Mouse (Mus musculus) adrenal gland, adult 2 months (tissue): ENCODE measurements at regions not wholly inside any gene's neighbourhood (a gene's known extent, or its start where the extent isn't known, plus 50 kb on each side); places are given as distances from the start of the nearest gene placed in this dataset.
A peak's percentile ranks its signal among the peaks of the same experiment; 100 is the strongest.

ENCODE experiments used
- DNase-seq: peaks from one replicate; pipeline ENCODE4 v3.0.0; 2021

DNA sequence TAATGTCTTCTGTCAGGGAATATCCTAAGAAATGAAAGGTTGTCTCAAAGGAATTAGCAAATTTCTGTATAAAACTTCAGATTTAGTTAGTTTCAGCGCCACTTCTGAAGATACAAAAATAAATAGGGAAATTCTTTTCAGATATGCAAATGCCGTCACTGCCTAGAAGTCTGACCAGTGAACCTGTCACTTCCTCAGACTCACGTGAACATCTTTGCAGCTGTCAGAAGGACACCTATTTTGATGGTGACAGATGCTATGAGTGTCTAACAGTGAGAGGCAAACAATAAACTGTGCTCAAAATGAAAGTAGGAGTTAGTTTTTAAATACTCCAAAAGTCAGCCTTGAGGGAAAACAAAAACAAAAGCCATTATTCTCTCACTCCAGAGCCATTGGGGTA lies 57.5 kb upstream of the Igf1r start:
- DNase-seq, result no peak

DNA sequence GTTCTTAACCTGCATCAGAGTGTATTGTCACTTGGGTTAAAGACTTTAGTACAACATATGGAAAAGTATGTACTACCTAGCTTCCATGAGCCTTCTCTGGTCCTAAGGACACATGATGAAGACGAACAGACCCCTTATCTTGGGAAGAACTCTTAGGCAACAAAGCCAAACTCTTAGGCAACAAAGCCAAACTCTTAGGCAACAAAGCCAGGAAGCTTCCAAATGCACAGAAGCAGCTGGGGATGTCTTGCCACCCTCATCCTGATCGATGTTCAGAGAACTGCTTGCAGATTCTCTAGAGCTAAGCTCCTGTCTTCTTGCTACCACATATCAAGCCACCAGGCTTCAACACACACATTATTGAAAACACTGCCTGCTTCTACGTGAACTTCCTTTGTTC lies 59.7 kb upstream of the Igf1r start:
- DNase-seq, result no peak

DNA sequence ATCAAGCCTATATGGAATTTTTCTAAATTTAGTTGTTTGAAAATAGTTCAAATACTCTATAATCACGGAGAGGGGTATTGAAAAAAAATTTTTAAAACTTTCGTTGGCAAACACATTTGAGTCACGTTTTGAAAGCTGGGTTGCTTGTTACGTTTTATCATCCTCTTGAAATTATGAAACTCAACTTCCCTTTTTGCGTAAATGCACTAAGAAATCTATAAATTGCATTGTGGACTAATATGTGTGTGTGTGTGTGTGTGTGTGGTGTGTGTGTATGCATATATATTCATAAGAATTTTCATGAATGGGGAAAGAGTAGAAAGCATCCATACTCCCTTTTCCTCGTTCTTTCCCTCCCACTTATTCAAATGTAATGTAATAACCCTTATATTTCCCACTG lies 69.6 kb upstream of the Igf1r start:
- DNase-seq, result no peak

DNA sequence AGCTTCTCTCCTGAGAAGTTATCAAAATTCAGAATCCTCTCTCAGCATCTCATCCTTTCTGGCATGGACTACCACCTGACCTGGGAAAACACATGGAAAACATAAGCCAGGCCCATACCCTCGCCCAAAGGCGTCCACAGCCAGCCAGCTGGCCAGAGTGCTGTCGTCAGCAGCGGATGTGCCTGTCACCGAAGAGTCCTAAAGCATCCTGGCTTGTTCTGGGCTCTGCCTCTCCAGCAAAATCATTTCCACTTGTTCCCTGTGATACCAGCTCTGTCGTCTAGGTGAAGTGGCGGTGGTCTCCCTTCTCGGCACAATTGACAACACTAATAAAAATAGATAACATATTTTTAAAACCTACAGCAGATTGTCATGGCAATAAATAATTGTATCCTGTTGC lies 70.0 kb upstream of the Igf1r start:
- no peak for DNase-seq

DNA sequence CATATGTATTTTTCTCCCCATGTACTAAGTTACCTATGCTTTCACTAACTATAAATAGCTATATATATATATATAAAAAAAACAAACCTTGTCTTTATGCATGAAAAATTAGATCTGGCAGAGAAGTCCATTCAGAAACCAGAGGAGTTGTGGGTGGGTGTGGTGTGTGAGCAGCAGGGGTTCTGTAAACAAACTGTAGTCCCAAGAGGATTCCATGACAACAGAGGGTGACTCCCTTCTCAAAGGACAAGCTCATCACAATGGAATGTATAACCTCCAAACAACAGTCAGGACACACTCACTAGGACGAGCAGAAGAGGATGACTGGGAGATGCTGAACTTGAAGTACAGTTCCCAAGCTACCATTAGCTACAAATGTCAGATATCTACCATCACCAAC lies 74.4 kb upstream of the Igf1r start:
- DNase-seq, result no peak

DNA sequence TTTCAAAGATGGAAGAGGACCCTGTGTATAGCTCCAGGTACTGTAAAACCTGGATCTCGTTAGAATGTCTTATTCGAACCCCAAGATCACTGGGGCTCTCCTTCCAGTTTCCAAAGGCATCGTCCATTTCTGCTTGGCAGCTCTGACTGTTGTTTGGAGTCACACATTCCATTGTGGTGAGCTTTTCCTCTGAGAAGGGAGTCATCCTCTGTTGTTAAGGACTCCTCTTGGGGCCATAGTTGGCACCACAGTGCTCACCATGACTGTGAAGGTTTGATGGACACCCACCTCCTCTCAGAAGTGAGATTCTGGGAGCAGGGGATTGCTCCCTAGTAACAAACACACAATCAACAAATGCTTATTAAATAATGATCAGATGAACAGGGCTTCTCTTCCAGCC lies 75.0 kb upstream of the Igf1r start:
- DNase-seq, result no peak

DNA sequence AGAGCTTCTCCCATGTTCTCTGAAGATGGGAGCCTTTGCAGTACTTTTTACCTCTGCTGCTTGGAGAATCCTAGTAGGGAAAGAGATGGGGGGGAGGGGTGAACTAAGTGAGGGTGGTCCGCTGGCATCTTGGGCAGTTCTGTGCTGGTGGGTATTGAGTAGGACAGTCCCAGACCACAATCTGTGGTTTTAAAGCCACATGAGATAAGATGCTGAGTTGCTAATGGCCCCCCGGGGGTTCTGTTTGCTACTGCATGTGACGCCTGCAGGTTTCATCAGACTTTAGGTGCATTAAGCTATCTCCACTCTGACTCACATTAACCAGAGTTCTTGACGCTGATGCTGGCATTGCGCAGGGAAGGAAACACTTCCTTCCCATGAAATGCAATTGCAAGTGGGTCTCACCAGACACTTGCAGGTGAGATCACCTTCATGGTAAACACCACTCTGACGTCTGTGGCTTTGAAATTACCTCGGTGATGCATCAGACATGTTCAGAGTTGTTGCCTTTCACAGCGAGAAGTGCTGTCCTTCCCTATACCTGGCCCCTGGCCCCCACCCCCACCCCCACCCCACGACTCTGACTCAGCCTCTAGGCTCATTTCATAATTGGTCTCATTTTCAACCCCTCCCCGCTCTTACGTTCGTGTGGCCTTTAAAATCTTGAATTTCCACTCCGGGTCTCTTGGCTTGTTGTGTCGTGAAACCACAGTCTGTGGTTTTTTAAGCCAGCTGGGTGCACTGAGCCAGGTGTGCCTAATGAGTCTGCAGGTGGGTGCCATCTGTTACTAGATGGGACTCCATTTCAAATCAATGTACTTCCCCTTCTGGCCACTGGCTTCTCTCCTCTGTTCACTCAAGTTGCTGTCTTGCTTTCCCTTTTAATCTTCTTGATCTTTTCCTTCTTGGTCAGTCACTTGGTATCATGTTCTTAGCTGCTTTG lies 94.8 kb upstream of the Synm start:
- DNase-seq, result no peak

DNA sequence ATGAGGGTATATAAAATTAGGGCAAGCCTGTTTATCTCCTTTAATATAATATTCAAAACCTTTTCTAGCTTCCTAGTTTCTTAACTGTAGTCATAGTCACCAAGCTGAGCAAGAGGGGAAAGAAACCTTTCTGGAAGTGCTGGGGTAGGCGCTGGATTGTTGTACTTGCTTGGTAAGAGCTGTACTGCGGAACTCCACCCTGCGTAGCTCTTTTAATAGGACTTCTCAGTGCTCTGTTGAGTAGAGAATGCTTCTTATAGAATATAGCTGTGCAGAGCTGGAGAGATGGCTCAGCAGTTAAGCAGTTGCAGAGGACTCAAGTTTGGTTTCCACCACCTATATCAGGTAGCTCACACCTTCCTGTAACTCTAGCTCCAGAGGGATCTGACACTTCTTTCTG lies 93.3 kb upstream of the Synm start:
- DNase-seq, result no peak

DNA sequence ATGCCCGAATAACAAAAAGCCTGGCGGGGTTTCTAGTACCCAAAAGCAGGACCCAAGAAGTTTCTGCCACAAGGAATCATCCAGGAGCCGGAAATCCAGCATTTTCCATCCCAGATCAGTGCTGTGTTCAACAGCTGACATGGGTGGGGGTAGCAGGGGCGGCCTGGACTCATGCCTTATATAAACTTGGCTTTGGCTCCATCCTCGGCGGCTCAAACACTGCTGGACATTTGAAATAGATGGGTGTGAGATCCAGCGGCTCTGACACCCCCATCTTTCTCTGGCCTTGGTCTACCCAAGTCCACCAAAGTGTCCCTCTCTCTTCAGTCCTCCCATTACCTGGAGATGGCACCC lies 89.9 kb upstream of the Synm start:
- no peak for DNase-seq

DNA sequence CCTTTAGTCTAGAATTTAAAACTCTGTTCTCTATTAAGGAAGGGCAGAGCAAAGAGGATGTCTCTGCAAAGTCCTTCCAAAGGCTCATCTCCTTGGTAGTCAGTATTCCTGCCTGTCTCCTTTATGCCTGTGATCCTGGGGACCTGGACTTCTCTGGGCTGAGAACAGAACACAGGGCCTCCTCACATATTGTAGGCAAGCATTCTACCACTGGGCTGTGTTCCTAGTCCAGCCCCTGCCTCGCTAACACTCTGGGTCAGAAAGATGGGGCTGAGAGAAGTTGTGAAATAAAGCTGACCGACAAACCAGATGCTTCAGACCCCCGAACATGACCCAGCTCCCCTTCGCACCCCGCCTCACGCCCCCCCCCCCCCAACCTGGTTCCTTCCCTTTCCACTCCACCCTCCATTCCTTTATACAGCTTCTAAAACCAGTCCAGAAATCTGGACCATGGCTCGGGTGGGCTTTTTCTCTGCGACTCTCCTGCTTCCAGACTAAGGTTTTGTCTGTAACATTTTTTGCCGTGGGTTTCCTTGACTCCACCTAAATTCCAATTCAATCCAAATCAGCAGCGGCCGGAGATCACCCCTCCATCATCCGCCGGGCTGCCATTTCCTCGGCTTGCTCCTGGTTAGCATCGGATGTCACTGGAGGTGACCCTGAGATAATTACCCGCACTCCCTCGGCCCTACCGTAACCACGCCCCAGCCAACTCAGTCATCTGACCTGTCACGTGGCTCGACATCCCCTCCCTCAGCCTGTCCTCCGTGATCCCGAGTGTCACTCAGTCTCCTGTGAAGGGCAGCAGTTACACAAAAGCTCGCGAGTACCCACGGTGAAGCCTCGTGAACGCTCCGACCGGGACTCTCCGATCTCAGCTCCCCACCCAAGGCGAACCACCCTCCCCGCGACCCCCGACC lies 89.3 kb upstream of the Synm start:
- DNase-seq, result peak; percentile 46

DNA sequence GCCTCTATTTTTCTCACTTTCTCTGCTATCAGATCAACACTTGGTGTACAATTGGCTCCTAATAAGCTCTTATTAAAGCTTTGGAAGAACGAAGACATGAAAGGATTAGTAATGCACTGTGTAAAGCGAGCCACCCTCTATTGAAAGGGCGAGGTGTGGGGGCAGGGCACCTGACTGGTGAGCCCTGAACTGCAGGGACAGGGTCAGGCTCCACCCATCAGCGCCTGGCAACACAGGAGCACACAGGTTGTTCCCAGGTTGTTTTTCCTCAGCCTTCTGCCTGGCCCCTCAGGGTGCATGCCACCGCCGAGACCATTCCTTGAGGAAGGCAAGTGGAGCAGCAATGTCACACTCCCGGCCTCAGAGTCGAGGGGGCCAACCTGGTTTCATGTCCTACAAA lies 87.3 kb upstream of the Synm start:
- no peak for DNase-seq

DNA sequence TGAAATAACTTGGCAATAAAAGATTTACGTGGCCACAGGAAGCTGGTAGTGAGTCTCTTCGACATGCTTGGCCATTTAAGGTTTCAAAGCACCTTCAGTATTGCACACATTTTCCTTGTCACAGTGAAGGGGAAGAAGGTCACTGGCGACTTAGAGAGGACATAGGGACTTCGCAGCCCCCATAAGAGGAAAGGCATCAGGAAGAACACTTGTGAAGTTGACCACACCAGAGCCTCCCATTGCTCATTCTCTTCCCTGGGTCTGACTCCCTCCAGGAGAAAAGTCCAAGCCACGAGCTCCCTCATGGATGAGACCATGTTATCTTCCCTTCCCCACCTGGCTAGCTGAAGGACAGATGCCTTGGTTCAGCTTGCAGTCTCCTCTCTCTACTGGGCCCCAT lies 77.4 kb upstream of the Synm start:
- DNase-seq, result no peak

DNA sequence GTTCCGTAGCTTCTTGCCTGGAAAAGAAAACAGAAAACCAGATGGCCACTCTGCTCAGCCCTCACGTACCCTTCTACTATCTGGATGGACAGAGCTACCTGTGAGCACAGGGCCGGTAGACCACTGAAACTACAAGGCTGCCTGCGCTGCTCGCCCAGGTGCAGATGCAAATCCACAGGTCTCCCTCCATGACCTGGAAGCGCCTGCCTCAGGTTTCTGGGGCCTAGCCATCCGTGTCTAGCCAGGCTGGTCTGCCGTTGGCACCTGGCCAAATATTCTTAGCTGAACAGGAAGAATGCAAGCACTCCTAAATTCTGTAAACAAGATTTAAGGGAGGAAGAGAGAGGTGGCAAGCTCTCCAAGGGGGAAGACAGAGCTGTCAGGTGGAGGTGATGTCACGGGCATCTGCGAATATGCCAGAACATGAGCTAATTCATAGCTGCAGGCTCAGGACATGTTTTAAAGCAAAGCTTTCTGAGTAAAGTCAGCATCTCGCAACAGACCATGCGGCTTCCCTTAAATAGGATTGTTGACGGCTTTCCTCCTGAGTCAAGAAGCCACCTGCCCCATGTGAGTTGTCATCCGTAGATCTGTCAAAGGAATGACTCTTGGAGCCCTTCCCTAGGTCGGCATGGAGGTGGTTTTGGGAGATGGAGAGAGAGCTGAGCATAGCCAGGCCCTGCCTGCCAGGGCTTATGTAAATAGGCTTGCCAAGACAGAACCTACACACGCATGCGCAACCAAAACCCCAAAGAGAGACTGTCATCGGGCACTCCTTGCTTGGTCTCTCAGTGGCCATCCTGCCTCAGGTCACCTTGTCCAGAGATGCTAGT lies 76.8 kb upstream of the Synm start:
- no peak for DNase-seq

DNA sequence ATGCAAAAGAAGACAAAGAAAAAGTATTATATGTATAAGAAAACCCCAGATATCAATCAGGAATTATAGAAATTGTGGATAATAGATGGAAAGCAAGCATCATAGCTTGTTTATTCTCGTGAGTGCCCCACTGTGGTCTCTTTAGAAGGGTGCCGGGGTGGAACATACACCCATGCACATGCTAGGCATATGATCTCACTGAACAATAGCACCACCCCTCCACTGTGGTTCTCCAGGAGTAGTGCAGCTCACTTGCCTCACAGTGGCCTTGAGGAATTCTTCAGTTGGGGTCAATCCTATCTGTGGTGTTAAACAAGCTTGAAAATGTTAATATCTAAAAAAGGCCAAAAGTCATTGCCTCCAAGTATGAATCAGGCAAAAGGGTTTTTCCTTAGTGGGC lies 72.2 kb upstream of the Synm start:
- no peak for DNase-seq

DNA sequence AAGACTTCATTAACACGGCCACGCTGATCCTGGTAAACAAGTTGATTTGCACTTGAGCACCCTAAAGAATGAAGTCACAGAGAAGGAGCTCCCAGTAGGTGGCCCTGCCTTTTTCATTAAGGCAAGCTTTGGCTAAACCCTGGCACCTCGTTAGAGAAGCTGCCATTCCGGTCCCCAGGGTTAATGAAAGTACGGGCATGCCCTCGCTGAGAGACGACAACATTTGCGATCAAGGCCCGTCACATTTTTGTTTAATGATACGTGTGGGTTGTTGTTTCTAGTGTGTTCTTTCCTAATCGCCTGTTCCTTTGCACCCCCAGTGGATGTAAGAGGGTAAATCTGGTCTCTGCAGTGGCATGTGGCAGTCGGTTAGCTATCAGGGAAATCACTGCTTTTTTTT lies 67.8 kb upstream of the Synm start:
- no peak for DNase-seq

DNA sequence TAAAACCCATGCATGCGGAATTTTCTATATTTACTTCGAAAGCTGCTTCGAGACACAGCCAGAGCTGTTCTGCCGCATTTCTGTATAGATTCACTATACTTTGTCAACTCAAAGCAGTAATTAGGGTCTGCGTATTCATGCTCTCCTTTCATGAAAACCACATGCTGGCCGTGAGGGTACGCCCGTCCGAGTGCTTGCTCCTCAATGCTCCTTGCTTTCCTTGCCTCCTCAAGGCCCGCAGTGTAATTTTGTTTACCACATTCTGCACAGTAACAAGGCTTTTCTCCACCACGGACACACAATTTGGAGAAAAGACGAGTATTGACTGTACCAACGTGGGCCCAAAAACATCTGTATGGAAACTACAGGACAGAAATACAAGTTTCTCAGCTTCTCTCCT lies 67.4 kb upstream of the Synm start:
- no peak for DNase-seq

DNA sequence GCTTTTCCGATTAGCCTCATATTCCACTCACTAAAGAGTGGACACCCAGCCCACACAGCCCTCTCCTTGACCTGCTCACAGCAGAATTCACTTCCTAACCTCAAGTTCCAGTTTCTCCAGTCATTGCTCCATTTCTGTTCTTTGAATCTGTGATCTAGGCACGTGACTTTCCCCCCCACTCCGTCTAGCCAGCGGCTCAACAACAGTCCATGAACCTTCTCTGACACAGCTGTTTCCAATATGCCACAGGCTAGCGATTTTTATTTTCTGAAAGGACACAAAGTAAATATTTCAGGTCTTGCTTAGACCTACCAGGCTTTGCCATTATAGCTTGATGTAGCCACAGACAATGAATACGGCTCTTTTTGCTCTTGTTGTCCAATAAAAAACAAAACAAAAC lies 66.8 kb upstream of the Synm start:
- no peak for DNase-seq

DNA sequence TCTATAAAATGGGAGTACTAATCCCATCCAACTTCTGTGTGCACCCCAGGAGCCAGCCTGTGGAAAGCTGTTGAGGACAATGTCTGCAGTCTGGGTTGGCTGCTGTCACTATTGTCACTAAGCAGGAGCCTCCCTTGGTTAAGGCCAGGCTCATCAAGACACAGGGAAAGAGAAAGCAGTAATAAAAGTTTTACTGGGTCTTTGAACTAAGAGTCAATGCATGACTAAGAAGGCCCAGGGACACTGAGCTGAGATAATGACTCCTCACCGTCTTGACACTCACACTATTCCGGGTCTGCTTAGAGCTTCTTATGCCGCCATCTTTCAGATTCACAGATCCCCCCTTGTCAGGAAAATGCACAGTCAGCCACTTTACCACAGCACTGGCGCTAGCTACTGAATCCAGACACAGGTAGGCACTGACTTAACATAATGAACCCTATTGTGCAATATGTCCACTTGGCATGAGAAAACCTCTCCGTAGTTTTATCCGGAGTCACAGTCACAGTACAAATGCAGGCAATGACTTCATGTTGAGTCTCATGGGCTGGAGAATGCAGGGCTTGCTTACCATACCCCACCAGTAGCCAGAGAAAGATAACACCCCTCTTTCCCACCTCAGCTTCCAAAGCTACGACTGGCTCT lies 66.2 kb upstream of the Synm start:
- no peak for DNase-seq

DNA sequence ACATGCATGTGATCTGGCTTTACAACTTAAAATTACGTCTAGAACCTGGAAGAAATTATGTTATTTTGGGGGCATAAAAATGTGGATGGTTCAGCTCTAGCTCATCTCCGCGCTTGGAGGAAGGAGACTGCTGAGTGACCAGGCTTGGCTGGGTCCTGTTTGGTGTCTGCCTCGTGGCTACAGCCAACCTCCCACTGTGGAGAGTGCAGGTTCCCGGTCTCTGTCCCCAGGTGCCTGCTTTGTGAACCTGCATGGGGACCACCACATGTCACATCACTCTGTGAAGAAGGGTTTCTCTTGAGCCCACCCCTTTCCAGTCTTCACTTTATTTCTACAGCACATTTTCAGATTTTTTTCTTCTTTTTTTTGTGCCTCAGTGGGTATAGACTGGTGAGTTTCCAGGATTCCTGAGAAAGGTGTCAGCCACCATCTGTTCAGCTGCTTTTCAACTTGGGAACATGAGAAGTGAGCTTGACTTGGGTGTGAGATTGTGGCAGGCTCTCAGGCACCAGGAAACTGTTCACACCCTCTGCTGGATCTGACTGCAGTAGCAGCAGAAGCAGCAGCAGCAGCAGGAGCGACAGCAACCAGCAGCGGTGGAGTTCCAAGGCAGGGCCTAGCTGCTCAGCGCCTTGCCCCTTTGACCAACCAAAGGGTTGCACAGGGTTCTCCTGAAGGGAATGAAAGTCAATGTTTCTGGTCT lies 64.6 kb upstream of the Synm start:
- DNase-seq, result no peak

DNA sequence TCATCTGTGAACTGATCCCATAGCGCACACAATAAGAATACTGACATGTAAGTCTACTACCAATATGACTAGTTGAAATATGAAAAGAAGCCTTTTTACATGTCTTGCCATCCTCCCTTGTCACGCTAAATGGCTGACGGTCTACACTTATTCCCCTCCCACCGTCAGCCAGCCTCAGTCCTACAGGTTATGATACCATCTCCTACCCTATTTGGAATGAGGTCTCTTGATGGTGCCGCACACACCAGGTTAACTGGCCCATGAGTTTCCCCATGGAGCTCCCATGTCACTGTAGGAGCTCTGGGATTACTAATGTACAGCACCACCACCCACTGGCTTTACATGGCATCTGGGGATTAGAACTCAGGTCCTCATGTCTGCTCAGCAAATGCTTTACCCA lies 60.0 kb upstream of the Synm start:
- no peak for DNase-seq

DNA sequence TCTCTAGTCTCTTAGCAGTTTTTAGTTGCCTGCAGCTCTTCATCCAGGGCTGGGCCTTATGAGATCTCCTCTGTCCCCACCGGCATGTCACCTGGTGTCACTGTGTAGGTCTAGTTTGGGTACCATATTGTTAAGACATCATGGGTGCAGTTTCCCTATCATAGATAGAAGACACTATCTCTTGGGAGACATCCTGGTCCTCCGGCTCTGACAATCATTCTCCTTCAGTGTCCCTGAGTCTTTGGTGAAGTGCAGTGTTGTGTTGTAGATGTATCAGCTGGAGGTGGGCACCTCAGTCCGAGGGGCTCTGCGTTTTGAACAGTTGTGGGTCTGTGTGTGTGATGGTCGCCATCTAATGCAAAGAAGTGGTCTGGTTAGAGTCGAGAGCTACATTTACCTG lies 58.0 kb upstream of the Synm start:
- no peak for DNase-seq
